Mouse (Mus musculus): ENCODE results near the gene Klhl34. TPM values are rescaled to one million over a fixed set of nuclear protein-coding genes. Genes with fewer than 3 reads are reported as not detected.

Gene Klhl34
- total RNA-seq (2021): not detected

GRCm38 (mm10) chrX:157818207-157818920 lies at the start of gene Klhl34:
Gene Klhl34, plus strand, starts transcription at chrX:157818435.
- intact Hi-C loops (cut with DNase I): no loop called here
- DNase-seq (ENCODE audit: low spot score in 2 of 2): no peak

DNA sequence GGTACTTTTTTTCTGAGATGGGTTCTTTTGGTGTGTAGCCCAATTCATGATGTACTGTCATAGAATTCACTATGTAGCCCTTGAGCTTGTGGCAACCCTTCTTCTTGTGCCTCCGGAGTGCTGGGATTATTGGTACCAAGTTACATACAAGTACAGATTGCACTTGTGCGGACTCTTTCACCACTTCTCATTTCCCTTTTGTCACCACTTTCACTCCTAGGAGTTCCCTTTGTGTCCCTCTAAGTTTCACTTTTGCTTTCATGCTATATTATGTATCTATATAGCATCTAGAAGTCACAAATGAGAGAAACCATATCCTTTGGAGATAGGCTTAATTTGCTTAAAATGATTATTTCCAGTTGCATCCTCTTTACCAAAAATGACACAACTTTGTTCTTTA lies 16.6 kb upstream of the Klhl34 start:
- no peak for DNase-seq (ENCODE audit: low spot score in 2 of 2)
- intact Hi-C loops (cut with DNase I): no loop called here

- no peak for DNase-seq (ENCODE audit: low spot score in 2 of 2)
- intact Hi-C loops (cut with DNase I): no loop called here
Measured at GRCm38 (mm10) chrX:157809721-157810120, 8.5 kb upstream of the Klhl34 start.

DNA sequence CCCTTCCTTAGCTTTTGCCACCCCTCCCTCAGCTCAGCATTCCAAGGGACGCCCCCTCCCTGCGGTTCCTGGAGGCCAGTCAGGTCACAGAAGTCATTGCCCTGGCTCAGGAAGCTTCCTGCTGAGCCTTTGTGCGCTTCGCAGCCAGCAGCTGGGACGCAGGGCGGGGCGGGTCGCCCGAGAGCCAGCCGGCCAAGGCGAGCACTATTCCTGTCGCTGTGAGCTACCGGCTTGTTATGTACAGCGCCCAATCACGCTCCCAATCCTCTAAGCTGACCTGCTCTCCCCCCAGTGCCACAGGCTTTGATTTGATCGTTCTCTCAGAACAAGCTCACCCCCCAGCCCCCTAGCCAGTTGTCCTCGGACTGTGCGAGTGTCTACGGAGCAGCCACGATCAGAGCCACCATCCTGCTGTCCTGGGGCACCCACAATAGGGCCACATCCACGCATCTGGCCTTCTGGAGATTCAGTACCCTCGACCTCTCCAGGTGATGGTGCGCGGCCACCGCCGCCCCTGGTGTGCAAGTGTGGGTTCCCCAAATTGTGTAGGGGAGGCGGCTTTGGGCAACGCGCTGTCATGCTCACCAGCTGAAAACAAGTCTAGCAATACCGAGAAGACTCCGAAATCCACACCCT lies 546 bp upstream of the Klhl34 start:
- no peak for DNase-seq (ENCODE audit: low spot score in 2 of 2)
- intact Hi-C loops (cut with DNase I): no loop called here

GRCm38 (mm10) chrX:157818921-157819260 lies 656 bp downstream of the Klhl34 start:
- intact Hi-C loops (cut with DNase I): no loop called here
- no peak for DNase-seq (ENCODE audit: low spot score in 2 of 2)

DNA sequence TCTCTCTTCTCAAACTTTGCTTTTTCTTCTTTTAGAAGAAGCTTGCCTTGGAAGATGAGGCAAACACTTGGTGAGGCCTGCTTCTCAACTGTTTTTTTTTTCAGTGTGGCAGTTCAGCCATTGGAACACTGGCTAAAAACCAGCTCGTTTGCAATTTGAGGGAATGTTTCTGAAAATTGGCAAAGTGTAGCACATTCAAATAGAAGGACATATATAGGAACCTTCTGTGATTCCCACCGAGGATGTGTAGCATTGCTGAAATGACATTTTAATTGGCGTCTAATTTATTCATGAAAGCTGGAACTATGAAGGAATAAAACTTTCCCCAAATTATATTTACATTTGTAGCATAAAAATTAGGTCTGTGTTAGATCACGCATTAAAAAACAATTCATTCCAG lies 11.7 kb downstream of the Klhl34 start:
- intact Hi-C loops (cut with DNase I): no loop called here
- no peak for DNase-seq (ENCODE audit: low spot score in 2 of 2)

Other genes with a start within 250 kb of the Klhl34 start
- gene Yy2, start 249.4 kb upstream of the Klhl34 start, total RNA-seq (2021): not detected
- 10 to 100 TPM; 23.7 to 24.2 TPM for gene Mbtps2, start 219.7 kb upstream of the Klhl34 start, total RNA-seq (2021)
- gene Smpx, start 119.5 kb upstream of the Klhl34 start, total RNA-seq (2021): not detected
- 100 to 1,000 TPM; 225 to 247 TPM for gene Cnksr2, start 224.9 kb downstream of the Klhl34 start, total RNA-seq (2021)

All from left cerebral cortex, postnatal 36 days (tissue).